Mouse (Mus musculus) thymus, postnatal 25 days (tissue): ENCODE measurements around the gene Olfr654.

Source experiments
- DNase-seq: peaks from one replicate; pipeline ENCODE4 v3.0.0; 2022

Gene Olfr654

GRCm38 (mm10) chr7:104586725-104587124 is at the start of gene Olfr654:
Gene Olfr654, plus strand, starts transcription at chr7:104587025.
- DNase-seq, result no peak

- DNase-seq, result no peak
Measured at GRCm38 (mm10) chr7:104549833-104550232, 37.0 kb upstream of the Olfr654 start, which contains the start of gene Olfr651. Gene Olfr651, plus strand, starts transcription at chr7:104550133.

- DNase-seq, result no peak
Measured at GRCm38 (mm10) chr7:104552700-104553099, 34.1 kb upstream of the Olfr654 start.

GRCm38 (mm10) chr7:104560601-104561000 is 26.2 kb upstream of the Olfr654 start, which contains the start of gene Olfr652:
Gene Olfr652, plus strand, starts transcription at chr7:104560901.
- no peak for DNase-seq

- no peak for DNase-seq
Measured at GRCm38 (mm10) chr7:104577014-104577413, 9.8 kb upstream of the Olfr654 start, which contains the start of gene Olfr653. Gene Olfr653, plus strand, starts transcription at chr7:104577314.

GRCm38 (mm10) chr7:104580846-104581245 is 6.0 kb upstream of the Olfr654 start:
- DNase-seq, result no peak

- DNase-seq, result no peak
Measured at GRCm38 (mm10) chr7:104581429-104581828, 5.4 kb upstream of the Olfr654 start.

GRCm38 (mm10) chr7:104588274-104588673 is 1.4 kb downstream of the Olfr654 start:
- no peak for DNase-seq

GRCm38 (mm10) chr7:104601679-104602078 is 14.9 kb downstream of the Olfr654 start, which contains the start of gene Olfr655:
Gene Olfr655, minus strand, starts transcription at chr7:104601779.
- no peak for DNase-seq

GRCm38 (mm10) chr7:104603173-104603572 is 16.3 kb downstream of the Olfr654 start:
- DNase-seq, result peak; percentile 63

GRCm38 (mm10) chr7:104604727-104605126 is 17.9 kb downstream of the Olfr654 start:
- no peak for DNase-seq

GRCm38 (mm10) chr7:104613655-104614054 is 26.8 kb downstream of the Olfr654 start, which contains the start of gene Olfr656:
Gene Olfr656, plus strand, starts transcription at chr7:104613955.
- DNase-seq, result no peak

- DNase-seq, result no peak
Measured at GRCm38 (mm10) chr7:104624494-104624893, 37.7 kb downstream of the Olfr654 start, which contains the start of gene Olfr657. Gene Olfr657, plus strand, starts transcription at chr7:104624794.
